Mouse (Mus musculus): Measurements from ENCODE around the gene Ociad2. TPM values are rescaled to one million over a fixed set of nuclear protein-coding genes. Genes with fewer than 3 reads are reported as not detected.

The Ociad2 gene
- under 1 TPM in 1 of 2 experiments, not detected in 1; 0.67 TPM for total RNA-seq (2023)

DNA sequence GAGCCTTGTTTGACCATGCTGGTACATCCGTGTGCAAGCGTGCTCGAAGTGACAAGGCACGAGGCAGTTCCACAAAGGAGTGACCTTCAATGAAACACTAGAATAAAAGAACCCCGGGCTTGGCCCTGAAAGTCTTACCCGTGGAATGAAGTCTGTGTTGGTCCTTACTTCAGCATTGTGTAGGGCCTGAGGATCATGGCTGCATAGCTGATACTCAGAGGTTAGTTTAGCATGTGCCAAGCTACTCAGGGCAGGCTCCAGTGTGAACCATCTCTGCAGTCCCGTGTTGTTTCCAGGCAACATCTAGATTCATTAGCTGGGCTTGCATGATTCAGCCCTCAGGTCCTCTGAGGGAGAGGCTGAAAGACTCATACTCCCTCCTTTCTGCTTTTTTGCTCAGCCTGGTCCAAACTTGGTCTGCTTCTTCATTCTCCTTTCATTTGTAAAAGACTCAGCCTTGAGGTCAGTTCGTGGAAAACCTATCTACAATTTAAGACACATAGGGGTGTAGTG lies at the start of gene Ociad2:
Gene Ociad2, minus strand, starts transcription at position 306 of the 513 bp plus-strand sequence.

GRCm38 (mm10) chr5:73292502-73293457 lies 48.0 kb downstream of the Ociad2 start, which contains the start of gene Ociad1:
Ociad1 (plus strand) TSS chr5:73292784.

Other genes with a start within 250 kb of the Ociad2 start
- gene Fryl, start 84.4 kb downstream of the Ociad2 start, total RNA-seq (2023), result 100 to 1,000 TPM; 316 to 323 TPM
- 100 to 1,000 TPM; 174 to 175 TPM for gene Ociad1, start 48.2 kb downstream of the Ociad2 start, total RNA-seq (2023)
- not detected for gene Cwh43, start 65.0 kb upstream of the Ociad2 start, total RNA-seq (2023)
- gene Dcun1d4, start 140.0 kb upstream of the Ociad2 start, total RNA-seq (2023), result 10 to 100 TPM; 11.3 to 16.9 TPM